Mouse (Mus musculus) MEL (cell line): ENCODE results near the gene Poc1b. TPM values are rescaled to one million over a fixed set of nuclear protein-coding genes. Genes with fewer than 3 reads are reported as not detected.

Experiments used
- DNase-seq: peaks from one replicate; pipeline ENCODE4 v3.0.0; 2011; ENCODE audit warnings: low read depth, low spot score
- H3K27ac ChIP-seq: 2 replicates; pipeline ENCODE4 v1.5.1; 2012; ENCODE audit warnings: low read depth, mild to moderate bottlenecking, control low read depth, low read length, moderate library complexity; ENCODE audit not compliant: control insufficient read depth
- H3K27me3 ChIP-seq, 2 experiments: fragments of 150-350 bp in 1 of 2; sonication (generic) in 1 of 2; 2 replicates each; pipeline ENCODE4 v1.6.1; 2012; ENCODE audit warnings: low read length in 2 of 2, mild to moderate bottlenecking in 2 of 2, improper control_type of control experiment in 1 of 2, moderate library complexity in 1 of 2; ENCODE audit not compliant: insufficient read depth in 2 of 2, control insufficient read depth in 1 of 2
- H3K36me3 ChIP-seq, 2 experiments: 2 replicates each; pipeline ENCODE4 v1.6.1; 2012 to 2014; ENCODE audit warnings: low read length in 2 of 2, improper control_type of control experiment in 1 of 2, inconsistent platforms in 1 of 2, mild to moderate bottlenecking in 1 of 2; ENCODE audit not compliant: insufficient read depth in 2 of 2, control insufficient read depth in 1 of 2
- H3K4me1 ChIP-seq, 2 experiments: fragments of 150-350 bp in 1 of 2; sonication (generic) in 1 of 2; 2 replicates each; pipeline ENCODE4 v1.6.1; 2012; ENCODE audit warnings: low read length in 2 of 2, improper control_type of control experiment in 1 of 2, mild to moderate bottlenecking in 1 of 2; ENCODE audit not compliant: insufficient read depth in 2 of 2, control insufficient read depth in 1 of 2
- H3K4me3 ChIP-seq, 2 experiments: fragments of 150-350 bp in 1 of 2; sonication (generic) in 1 of 2; 2 replicates each; pipeline ENCODE4 v1.5.1; 2012; ENCODE audit warnings: low read depth in 2 of 2, low read length in 2 of 2, mild to moderate bottlenecking in 2 of 2, moderate library complexity in 2 of 2, control low read depth in 1 of 2, improper control_type of control experiment in 1 of 2; ENCODE audit not compliant: control insufficient read depth in 1 of 2, insufficient read depth in 1 of 2
- H3K79me2 ChIP-seq: 2 replicates; pipeline ENCODE4 v1.6.1; 2012; ENCODE audit warnings: mild to moderate bottlenecking, low read length, moderate library complexity; ENCODE audit not compliant: control insufficient read depth, poor library complexity, insufficient read depth
- H3K9ac ChIP-seq: 2 replicates; pipeline ENCODE4 v1.6.1; 2012; ENCODE audit warnings: low read depth, mild to moderate bottlenecking, control low read depth, low read length, moderate library complexity; ENCODE audit not compliant: control insufficient read depth, poor library complexity, severe bottlenecking
- H3K9me3 ChIP-seq: fragments of 150-350 bp; sonication (generic); replicated peaks from 2 replicates; pipeline ENCODE4 v1.6.1; 2012; ENCODE audit warnings: mild to moderate bottlenecking, low read length, improper control_type of control experiment, moderate library complexity; ENCODE audit not compliant: insufficient read depth
- CHD1 ChIP-seq: IDR thresholded peaks from 2 replicates; pipeline ENCODE4 v1.6.1; 2012; ENCODE audit warnings: low read depth, mild to moderate bottlenecking, inconsistent platforms, low read length, improper control_type of control experiment
- ELF1 ChIP-seq: IDR thresholded peaks from 2 replicates; pipeline ENCODE4 v1.6.1; 2014; ENCODE audit warnings: low read depth, mild to moderate bottlenecking, inconsistent platforms, low read length, improper control_type of control experiment, moderate library complexity
- EP300 ChIP-seq, 2 experiments: IDR thresholded peaks; 2 replicates each; pipeline ENCODE4 v1.6.1; 2011; ENCODE audit warnings: improper control_type of control experiment in 2 of 2, low read length in 2 of 2, low read depth in 1 of 2, mild to moderate bottlenecking in 1 of 2
- MAX ChIP-seq: IDR thresholded peaks from 2 replicates; pipeline ENCODE4 v1.6.1; 2011; ENCODE audit warnings: low read length, improper control_type of control experiment
- MEF2A ChIP-seq: IDR thresholded peaks from 2 replicates; pipeline ENCODE4 v1.6.1; 2014; ENCODE audit warnings: low read depth, mild to moderate bottlenecking, inconsistent platforms, low read length, improper control_type of control experiment; ENCODE audit not compliant: poor library complexity, insufficient replicate concordance, severe bottlenecking; ENCODE audit errors: extremely low read depth
- MXI1 ChIP-seq: IDR thresholded peaks from 2 replicates; pipeline ENCODE4 v1.6.1; 2011; ENCODE audit warnings: mild to moderate bottlenecking, low read depth, low read length, improper control_type of control experiment
- NRF1 ChIP-seq: IDR thresholded peaks from 2 replicates; pipeline ENCODE4 v1.6.1; 2014; ENCODE audit warnings: low read depth, mild to moderate bottlenecking, inconsistent platforms, low read length, improper control_type of control experiment, moderate library complexity; ENCODE audit not compliant: poor library complexity, insufficient read depth, severe bottlenecking
- POLR2AphosphoS2 ChIP-seq: IDR thresholded peaks from 2 replicates; pipeline ENCODE4 v1.6.1; 2011; ENCODE audit warnings: low read length, improper control_type of control experiment
- RAD21 ChIP-seq: IDR thresholded peaks from 2 replicates; pipeline ENCODE4 v1.6.1; 2011; ENCODE audit warnings: mild to moderate bottlenecking, low read depth, low read length, improper control_type of control experiment
- RCOR1 ChIP-seq: IDR thresholded peaks from 2 replicates; pipeline ENCODE4 v1.6.1; 2012; ENCODE audit warnings: low read depth, mild to moderate bottlenecking, inconsistent platforms, low read length, improper control_type of control experiment
- SIN3A ChIP-seq: IDR thresholded peaks from 2 replicates; pipeline ENCODE4 v1.6.1; 2012; ENCODE audit warnings: low read length, improper control_type of control experiment, inconsistent platforms
- TAL1 ChIP-seq: IDR thresholded peaks from 2 replicates; pipeline ENCODE4 v1.6.1; 2012; ENCODE audit warnings: mild to moderate bottlenecking, inconsistent platforms, low read length, moderate library complexity, mixed read lengths
- USF2 ChIP-seq, 2 experiments: IDR thresholded peaks; 2 replicates each; pipeline ENCODE4 v1.6.1; 2011 to 2012; ENCODE audit warnings: improper control_type of control experiment in 2 of 2, low read length in 2 of 2, borderline replicate concordance in 1 of 2, inconsistent platforms in 1 of 2, low read depth in 1 of 2, mild to moderate bottlenecking in 1 of 2; ENCODE audit not compliant: insufficient read depth in 1 of 2
- ZMIZ1 ChIP-seq: IDR thresholded peaks from 2 replicates; pipeline ENCODE4 v1.6.1; 2012; ENCODE audit warnings: low read depth, mild to moderate bottlenecking, inconsistent platforms, low read length, improper control_type of control experiment, moderate library complexity
- polyA plus RNA-seq, 2 experiments: library from polyadenylated mRNA; stranded (reverse) in 1 of 2; unstranded in 1 of 2; fragments of >175 nt in 1 of 2; fragments of >200 nt in 1 of 2; gene quantifications; 2 replicates each; pipeline versions ENCODE4 v1.2.1 to v1.2.4; 2012; ENCODE audit warnings: low replicate concordance in 2 of 2, low read depth in 1 of 2; ENCODE audit not compliant: insufficient read length in 2 of 2, insufficient read depth in 1 of 2, missing spikeins in 1 of 2
- total RNA-seq: library from RNA; depleted of rRNA; stranded (reverse); fragments of 300-350 nt; gene quantifications from 2 replicates; pipeline ENCODE4 v1.2.3, GENCODE M21; 2012

The Poc1b gene
- total and polyA plus RNA-seq, 3 experiments, result 3.3 to 15.3 TPM; not detected in 1

DNA sequence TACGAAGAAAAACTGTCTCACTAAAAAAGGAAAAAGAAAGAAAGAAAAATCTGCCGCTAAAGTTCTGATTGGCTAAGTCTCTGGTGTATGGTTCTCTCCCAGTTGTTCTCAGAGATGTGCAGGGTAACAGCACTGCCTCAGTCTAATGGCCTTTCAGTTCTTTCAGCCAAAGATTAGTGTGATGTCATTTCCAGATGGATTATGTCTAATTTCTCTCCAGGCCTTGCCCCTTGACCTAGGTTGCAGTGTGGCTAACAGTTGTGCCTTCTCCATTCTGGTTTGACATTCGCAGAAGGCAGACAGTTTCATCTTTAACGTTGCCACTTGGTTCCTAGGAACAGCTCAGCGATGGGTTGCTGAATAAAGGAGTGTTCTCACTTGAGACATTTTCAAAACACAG lies 94.1 kb downstream of the Poc1b start:
- H3K36me3 ChIP-seq, result peaks cover 0 to 13% of the 10 kb centered on the region in 2 experiments; a peak in 2 of 4 replicates
- no peaks in the 10 kb centered on the region for H3K9me3 ChIP-seq
- H3K4me3 ChIP-seq, result no peak overlapping the region
- no peaks in the 10 kb centered on the region for H3K27me3 ChIP-seq
- no peak overlapping the region for H3K27ac ChIP-seq
- no peak for DNase-seq
- H3K4me1 ChIP-seq, result peaks cover 0 to 19% of the 10 kb centered on the region in 2 experiments; a peak in 2 of 4 replicates
- H3K9ac ChIP-seq, result no peak overlapping the region
- TF ChIP-seq RAD21, result no peak
- no peak for TF ChIP-seq MAX
- no peak for TF ChIP-seq TAL1
- no peak for TF ChIP-seq ELF1
- no peak for TF ChIP-seq POLR2AphosphoS2
- no peak for TF ChIP-seq CHD1
- no peak for TF ChIP-seq MEF2A
- TF ChIP-seq ZMIZ1, result no peak
- TF ChIP-seq EP300 (IDR thresholded peaks at IDR 0.05; ENCODE audit: low read depth in 1 of 2, low read length in 2 of 2), result no peak
- TF ChIP-seq SIN3A, result no peak
- no peak for TF ChIP-seq USF2 (IDR thresholded peaks at IDR 0.05; ENCODE audit: borderline replicate concordance in 1 of 2, insufficient read depth in 1 of 2, low read depth in 1 of 2, low read length in 2 of 2)
- TF ChIP-seq NRF1, result no peak
- TF ChIP-seq, all 39 proteins: peak for 0
- no peaks in the 10 kb centered on the region for H3K79me2 ChIP-seq

DNA sequence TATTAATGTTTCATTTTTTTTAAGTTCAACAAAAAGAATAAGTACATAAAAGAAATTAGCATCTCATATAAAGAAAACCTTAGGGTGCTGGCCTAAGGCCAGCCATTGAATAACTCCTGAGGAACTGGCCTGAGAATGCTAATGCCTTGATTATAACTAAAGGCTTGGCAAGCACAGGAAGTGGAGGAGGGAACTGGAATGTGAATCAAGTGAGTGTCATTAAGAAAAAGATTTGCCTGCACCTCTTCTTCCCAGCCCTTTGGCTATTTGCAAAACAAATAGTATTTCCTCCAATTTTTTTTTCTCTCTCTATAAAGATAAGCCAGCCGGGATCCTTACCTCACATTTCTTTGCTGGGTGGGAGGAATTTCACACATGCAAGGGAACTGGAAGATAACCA lies 95.0 kb downstream of the Poc1b start:
- Histone ChIP-seq H3K36me3 (peaks cover 0 to 12% of the 10 kb centered on the region in 2 experiments; a peak in 2 of 4 replicates), H3K4me3 (no peak overlapping the region), H3K79me2 (no peaks in the 10 kb centered on the region), H3K9ac (no peak overlapping the region), H3K9me3 (no peaks in the 10 kb centered on the region), H3K27ac (no peak overlapping the region), H3K27me3 (no peaks in the 10 kb centered on the region), H3K4me1 (peaks cover 0 to 12% of the 10 kb centered on the region in 2 experiments; a peak in 2 of 4 replicates)
- no peak for DNase-seq
- TF ChIP-seq RAD21, result no peak
- TF ChIP-seq EP300 (IDR thresholded peaks at IDR 0.05; ENCODE audit: low read depth in 1 of 2, low read length in 2 of 2), result no peak
- TF ChIP-seq RCOR1, result no peak
- TF ChIP-seq SIN3A, result no peak
- no peak for TF ChIP-seq CHD1
- TF ChIP-seq MAX, result no peak
- TF ChIP-seq POLR2AphosphoS2, result no peak
- TF ChIP-seq MXI1, result no peak
- TF ChIP-seq USF2 (IDR thresholded peaks at IDR 0.05; ENCODE audit: borderline replicate concordance in 1 of 2, insufficient read depth in 1 of 2, low read depth in 1 of 2, low read length in 2 of 2), result no peak
